Mouse (Mus musculus): ENCODE data around the gene Hist1h2ba. TPM values are rescaled to one million over a fixed set of nuclear protein-coding genes. Genes with fewer than 3 reads are reported as not detected.

Gene Hist1h2ba
- polyA plus RNA-seq, 1 experiment: not detected

DNA sequence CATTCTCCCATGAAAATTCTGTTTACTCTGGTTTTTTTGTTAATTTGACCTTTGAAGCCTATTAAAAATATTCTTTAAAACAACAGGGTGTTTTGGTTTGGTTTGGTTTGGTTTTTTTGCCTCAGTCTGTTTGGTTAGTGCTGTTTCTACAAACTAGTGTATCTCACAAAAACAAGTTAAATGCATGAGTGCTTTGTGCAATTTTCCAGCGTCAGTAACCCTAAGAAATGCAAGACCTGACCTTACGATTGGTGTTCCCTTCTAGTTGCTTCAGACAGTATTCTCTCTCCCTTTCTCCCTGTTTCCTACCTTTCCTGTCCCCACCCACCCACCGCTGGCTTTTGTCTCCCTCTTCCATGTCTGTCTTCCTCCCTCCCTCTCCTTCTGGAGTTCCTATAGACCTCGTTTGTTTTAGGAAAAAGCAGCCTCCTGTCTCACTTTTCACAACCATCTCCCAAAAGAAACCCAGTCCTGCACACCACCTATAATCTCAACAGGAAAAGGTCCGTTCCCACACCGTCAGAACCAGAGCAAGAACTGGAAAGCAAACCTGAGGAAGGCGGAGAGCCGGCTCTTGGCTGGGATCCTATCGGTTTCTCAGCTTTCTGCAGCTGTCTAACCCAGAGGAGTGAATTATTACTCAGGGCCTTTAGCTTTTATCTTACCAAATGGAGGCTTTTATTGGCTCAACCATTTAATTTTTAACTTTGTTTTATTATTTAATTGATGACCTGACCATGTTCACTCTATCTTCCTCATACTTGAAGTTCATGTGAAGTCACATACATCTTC lies 19.4 kb downstream of the Hist1h2ba start, which contains the start of gene Slc17a4:
Gene Slc17a4, minus strand, starts transcription at position 634 of the 792 bp plus-strand sequence.
- Histone ChIP-seq H3K4me1 (ENCODE audit: control insufficient read depth, insufficient read depth, low read length) (no peaks in the 10 kb centered on the region), H3K36me3 (ENCODE audit: control insufficient read depth, insufficient read depth, low read length, poor library complexity, severe bottlenecking) (no peaks in the 10 kb centered on the region), H3K27ac (ENCODE audit: insufficient read depth, low read length) (no peak within 1 kb of the TSS)

DNA sequence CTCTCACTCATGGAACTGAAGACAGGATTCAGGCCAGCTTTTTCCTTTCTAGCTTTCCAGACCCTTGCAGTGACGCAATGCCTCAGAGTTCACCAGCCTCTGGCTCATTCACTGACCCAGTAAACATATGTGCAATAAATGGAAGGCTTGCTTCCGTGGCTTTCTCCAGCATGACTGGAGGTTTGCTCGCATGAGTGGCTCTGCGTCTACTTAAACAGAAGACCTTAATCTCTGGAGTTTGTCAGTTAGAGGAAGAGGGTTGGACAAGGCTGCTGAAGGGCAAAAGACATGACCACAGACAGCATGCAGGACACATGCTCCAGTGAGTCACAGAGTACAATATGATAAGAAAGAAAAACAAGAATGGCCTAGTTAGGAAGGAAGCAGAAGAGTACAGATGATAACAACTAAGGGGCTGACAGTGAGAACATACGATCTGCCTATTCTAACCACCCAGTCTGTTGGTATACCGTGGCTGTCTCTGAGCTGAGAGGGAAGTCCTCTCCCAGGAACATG lies 20.1 kb downstream of the Hist1h2ba start:
- TF ChIP-seq CTCF (IDR thresholded peaks at IDR 0.05; ENCODE audit: low read depth, low read length) (no peak), POLR2A (IDR thresholded peaks at IDR 0.05; ENCODE audit: insufficient read depth, low read length) (no peak), EP300 (IDR thresholded peaks at IDR 0.05; ENCODE audit: insufficient read depth, low read depth, low read length) (no peak)
- Histone ChIP-seq H3K36me3 (ENCODE audit: control insufficient read depth, insufficient read depth, low read length, poor library complexity, severe bottlenecking) (no peaks in the 10 kb centered on the region), H3K4me1 (ENCODE audit: control insufficient read depth, insufficient read depth, low read length) (no peaks in the 10 kb centered on the region), H3K9me3 (replicated peaks; ENCODE audit: control insufficient read depth, insufficient read depth, low read length, poor library complexity, severe bottlenecking) (no peaks in the 10 kb centered on the region), H3K27me3 (ENCODE audit: control insufficient read depth, insufficient read depth, low read length, poor library complexity, severe bottlenecking) (no peaks in the 10 kb centered on the region), H3K4me3 (ENCODE audit: low read depth, low read length) (no peak overlapping the region), H3K9ac (ENCODE audit: low read depth, poor library complexity, severe bottlenecking) (no peak overlapping the region), H3K27ac (ENCODE audit: insufficient read depth, low read length) (no peak overlapping the region)

More for the DNA sequence above, 19.4 kb downstream of the Hist1h2ba start, which contains the start of gene Slc17a4:
- Histone ChIP-seq H3K4me3 (ENCODE audit: low read depth, low read length) (no peak within 1 kb of the TSS), H3K9me3 (replicated peaks; ENCODE audit: control insufficient read depth, insufficient read depth, low read length, poor library complexity, severe bottlenecking) (no peaks in the 10 kb centered on the region), H3K9ac (ENCODE audit: low read depth, poor library complexity, severe bottlenecking) (no peak within 1 kb of the TSS), H3K27me3 (ENCODE audit: control insufficient read depth, insufficient read depth, low read length, poor library complexity, severe bottlenecking) (no peaks in the 10 kb centered on the region)
- TF ChIP-seq POLR2A (IDR thresholded peaks at IDR 0.05; ENCODE audit: insufficient read depth, low read length) (no peak), CTCF (IDR thresholded peaks at IDR 0.05; ENCODE audit: low read depth, low read length) (no peak)

DNA sequence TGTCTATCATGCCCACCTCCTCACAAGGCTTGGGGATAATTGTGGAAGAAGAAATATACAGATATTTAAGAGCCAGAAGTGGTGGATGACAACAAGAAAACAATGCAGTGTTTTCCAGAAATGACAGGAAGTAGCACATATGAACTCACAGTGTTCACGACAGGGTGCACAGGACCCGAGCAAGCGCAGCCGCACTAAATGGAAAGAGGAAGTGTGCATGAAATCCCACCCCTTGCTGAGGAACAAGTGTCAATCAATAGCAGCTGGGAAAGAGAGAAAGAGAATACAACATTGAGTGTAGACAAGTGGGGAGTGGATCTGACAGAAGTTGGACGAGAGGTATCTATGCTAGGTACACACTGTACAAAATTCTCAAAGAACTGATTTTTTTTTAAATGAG lies 22.6 kb downstream of the Hist1h2ba start:
- Histone ChIP-seq H3K9me3 (replicated peaks; ENCODE audit: control insufficient read depth, insufficient read depth, low read length, poor library complexity, severe bottlenecking) (no peaks in the 10 kb centered on the region), H3K9ac (ENCODE audit: low read depth, poor library complexity, severe bottlenecking) (no peak overlapping the region), H3K27me3 (ENCODE audit: control insufficient read depth, insufficient read depth, low read length, poor library complexity, severe bottlenecking) (no peaks in the 10 kb centered on the region), H3K4me1 (ENCODE audit: control insufficient read depth, insufficient read depth, low read length) (no peaks in the 10 kb centered on the region), H3K27ac (ENCODE audit: insufficient read depth, low read length) (no peak overlapping the region), H3K4me3 (ENCODE audit: low read depth, low read length) (no peak overlapping the region), H3K36me3 (ENCODE audit: control insufficient read depth, insufficient read depth, low read length, poor library complexity, severe bottlenecking) (no peaks in the 10 kb centered on the region)
- TF ChIP-seq POLR2A (IDR thresholded peaks at IDR 0.05; ENCODE audit: insufficient read depth, low read length) (no peak), EP300 (IDR thresholded peaks at IDR 0.05; ENCODE audit: insufficient read depth, low read depth, low read length) (no peak), CTCF (IDR thresholded peaks at IDR 0.05; ENCODE audit: low read depth, low read length) (no peak)

DNA sequence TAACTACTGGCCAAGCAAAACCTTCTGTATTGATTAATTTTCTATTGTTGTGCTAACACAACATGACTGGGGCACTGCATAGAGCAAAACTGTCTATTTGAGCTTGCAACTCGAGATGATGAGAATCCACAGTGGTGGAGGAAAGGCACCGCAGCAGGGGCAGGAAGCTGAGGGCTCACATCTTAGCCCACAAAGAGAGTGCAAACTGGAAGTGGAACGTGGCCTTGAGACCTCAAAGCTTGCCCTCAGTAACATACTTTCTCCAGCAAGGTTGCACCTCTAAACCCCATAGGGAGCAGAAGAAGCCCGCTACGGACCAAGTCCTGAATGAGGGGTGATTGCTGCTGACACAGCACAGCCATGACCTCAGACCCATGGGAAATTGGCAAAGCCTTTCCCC lies 23.8 kb downstream of the Hist1h2ba start:
- no peak overlapping the region for H3K27ac ChIP-seq (ENCODE audit: insufficient read depth, low read length)
- H3K4me1 ChIP-seq (ENCODE audit: control insufficient read depth, insufficient read depth, low read length): no peaks in the 10 kb centered on the region
- TF ChIP-seq POLR2A (IDR thresholded peaks at IDR 0.05; ENCODE audit: insufficient read depth, low read length): no peak
- H3K4me3 ChIP-seq (ENCODE audit: low read depth, low read length): no peak overlapping the region
- no peaks in the 10 kb centered on the region for H3K27me3 ChIP-seq (ENCODE audit: control insufficient read depth, insufficient read depth, low read length, poor library complexity, severe bottlenecking)
- no peak overlapping the region for H3K9ac ChIP-seq (ENCODE audit: low read depth, poor library complexity, severe bottlenecking)
- no peaks in the 10 kb centered on the region for H3K36me3 ChIP-seq (ENCODE audit: control insufficient read depth, insufficient read depth, low read length, poor library complexity, severe bottlenecking)
- no peaks in the 10 kb centered on the region for H3K9me3 ChIP-seq (replicated peaks; ENCODE audit: control insufficient read depth, insufficient read depth, low read length, poor library complexity, severe bottlenecking)

DNA sequence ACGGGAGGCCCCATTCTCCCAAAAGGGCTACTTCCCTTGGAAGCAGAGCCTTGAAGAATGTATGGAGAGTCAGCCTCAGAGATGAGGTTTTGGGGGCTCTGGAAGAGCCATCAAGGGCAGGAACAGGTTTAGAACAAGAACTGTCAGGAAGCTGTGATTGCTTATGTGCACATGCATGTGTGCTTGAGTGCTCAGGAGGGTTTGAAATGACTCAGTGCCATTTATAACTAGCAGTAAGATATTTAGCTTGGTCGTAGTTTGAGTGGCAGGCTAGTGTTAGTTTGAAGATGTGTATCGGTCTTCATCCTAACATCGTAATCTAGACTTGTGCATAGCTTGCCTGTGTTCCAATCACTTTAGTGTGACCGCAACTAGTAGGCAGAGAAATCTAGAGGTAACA lies 27.1 kb downstream of the Hist1h2ba start:
- no peak overlapping the region for H3K4me3 ChIP-seq (ENCODE audit: low read depth, low read length)
- H3K36me3 ChIP-seq (ENCODE audit: control insufficient read depth, insufficient read depth, low read length, poor library complexity, severe bottlenecking): no peaks in the 10 kb centered on the region
- TF ChIP-seq CTCF (IDR thresholded peaks at IDR 0.05; ENCODE audit: low read depth, low read length) (no peak), POLR2A (IDR thresholded peaks at IDR 0.05; ENCODE audit: insufficient read depth, low read length) (no peak), EP300 (IDR thresholded peaks at IDR 0.05; ENCODE audit: insufficient read depth, low read depth, low read length) (no peak)
- H3K9me3 ChIP-seq (replicated peaks; ENCODE audit: control insufficient read depth, insufficient read depth, low read length, poor library complexity, severe bottlenecking): no peaks in the 10 kb centered on the region
- no peaks in the 10 kb centered on the region for H3K4me1 ChIP-seq (ENCODE audit: control insufficient read depth, insufficient read depth, low read length)
- no peaks in the 10 kb centered on the region for H3K27me3 ChIP-seq (ENCODE audit: control insufficient read depth, insufficient read depth, low read length, poor library complexity, severe bottlenecking)
- H3K27ac ChIP-seq (ENCODE audit: insufficient read depth, low read length): no peak overlapping the region
- no peak overlapping the region for H3K9ac ChIP-seq (ENCODE audit: low read depth, poor library complexity, severe bottlenecking)

DNA sequence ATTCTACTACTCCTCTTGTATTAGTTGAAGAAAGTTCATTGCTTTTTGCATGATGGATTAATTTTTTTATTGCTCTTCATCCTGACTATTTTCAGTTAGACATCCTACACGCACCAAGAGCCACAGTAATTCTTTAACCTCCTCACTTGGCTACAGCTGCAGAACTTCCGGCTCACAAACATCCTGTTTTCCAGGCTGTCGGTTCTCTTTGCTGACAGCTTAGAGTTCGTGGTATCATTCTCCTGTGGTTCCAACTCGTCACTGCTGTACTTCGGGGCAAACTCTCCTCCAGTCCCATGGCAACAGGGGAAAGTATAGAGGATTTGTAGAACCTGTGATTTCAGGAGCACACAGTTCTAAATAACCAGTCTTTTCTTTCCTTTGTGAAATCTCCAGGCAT lies 35.7 kb downstream of the Hist1h2ba start:
- Histone ChIP-seq H3K27me3 (ENCODE audit: control insufficient read depth, insufficient read depth, low read length, poor library complexity, severe bottlenecking) (no peaks in the 10 kb centered on the region), H3K4me3 (ENCODE audit: low read depth, low read length) (no peak overlapping the region), H3K27ac (ENCODE audit: insufficient read depth, low read length) (no peak overlapping the region), H3K9me3 (replicated peaks; ENCODE audit: control insufficient read depth, insufficient read depth, low read length, poor library complexity, severe bottlenecking) (no peaks in the 10 kb centered on the region), H3K9ac (ENCODE audit: low read depth, poor library complexity, severe bottlenecking) (no peak overlapping the region), H3K4me1 (ENCODE audit: control insufficient read depth, insufficient read depth, low read length) (no peaks in the 10 kb centered on the region), H3K36me3 (ENCODE audit: control insufficient read depth, insufficient read depth, low read length, poor library complexity, severe bottlenecking) (no peaks in the 10 kb centered on the region)
- TF ChIP-seq POLR2A (IDR thresholded peaks at IDR 0.05; ENCODE audit: insufficient read depth, low read length): no peak
- no peak for TF ChIP-seq EP300 (IDR thresholded peaks at IDR 0.05; ENCODE audit: insufficient read depth, low read depth, low read length)
- no peak for TF ChIP-seq CTCF (IDR thresholded peaks at IDR 0.05; ENCODE audit: low read depth, low read length)

All from ES-Bruce4 (cell line).